Mouse (Mus musculus) hindbrain, embryonic 15.5 days (tissue): ENCODE results near the gene Rab22a. TPM values are rescaled to one million over a fixed set of nuclear protein-coding genes. Genes with fewer than 3 reads are reported as not detected.

Source experiments
- microRNA-seq: library from miRNA; unstranded; fragments of <30 nt; microRNA quantifications from one replicate; pipeline ENCODE4, GENCODE M21; 2016
- polyA plus RNA-seq: library from polyadenylated mRNA; unstranded; fragments of >200 nt; fragmentation: Nextera tagmentation; extraction: Ambion mirVana; gene quantifications from 2 replicates; pipeline ENCODE4 v1.2.1, GENCODE M21; 2015

The Rab22a gene
- polyA plus RNA-seq, 1 experiment from 2014 or later: 31.0 TPM

Small RNA genes lying within 50 kb of the gene (microRNA-seq; reads per million reads assigned to microRNA genes)
- not detected for gene Mir6340

Other genes starting within 250 kb of the Rab22a start
- not detected in 2 replicates for gene 1700021F07Rik, start 137.2 kb upstream of the Rab22a start, polyA plus RNA-seq
- not detected in 2 replicates for gene Ankrd60, start 81.4 kb upstream of the Rab22a start, polyA plus RNA-seq
- gene 1700010B08Rik, start 59.7 kb downstream of the Rab22a start, polyA plus RNA-seq: not detected in 2 replicates
- gene Vapb, start 77.8 kb downstream of the Rab22a start, polyA plus RNA-seq: 15.9 and 18.4 TPM in 2 replicates